Mouse (Mus musculus): ENCODE results near the gene Cnst. TPM values are rescaled to one million over a fixed set of nuclear protein-coding genes. Genes with fewer than 3 reads are reported as not detected.
"Not testable (repeated sequence)": the region's sequence is repeated elsewhere in the genome, so short reads cannot be mapped to it uniquely, and the experiment has no call there.

Gene Cnst
- polyA plus RNA-seq, 3 experiments from 2014 or later, result 10.6 to 16.1 (median 16.0) TPM

GRCm38 (mm10) chr1:179648678-179649077, 102.5 kb downstream of the Cnst start:
- not testable (repeated sequence) for ATAC-seq

- no peak for ATAC-seq
These were observed 103.2 kb downstream of the Cnst start for GRCm38 (mm10) chr1:179649324-179649723.

- no peak for ATAC-seq
These were observed 104.1 kb downstream of the Cnst start for GRCm38 (mm10) chr1:179650284-179650683.

- ATAC-seq, result no peak
These were observed 105.1 kb downstream of the Cnst start for GRCm38 (mm10) chr1:179651224-179651623.

GRCm38 (mm10) chr1:179663065-179663464, 116.9 kb downstream of the Cnst start:
- ATAC-seq, result no peak

GRCm38 (mm10) chr1:179664309-179664930, 118.2 kb downstream of the Cnst start:
- no peak for ATAC-seq

GRCm38 (mm10) chr1:179666971-179667370, 120.8 kb downstream of the Cnst start:
- no peak for ATAC-seq

- no peak for ATAC-seq
These were observed 121.3 kb downstream of the Cnst start for GRCm38 (mm10) chr1:179667450-179667849.

GRCm38 (mm10) chr1:179668013-179668805, 122.0 kb downstream of the Cnst start, which contains the start of gene Sccpdh:
Sccpdh (plus strand) TSS chr1:179668210.
- peak; percentile 67 for ATAC-seq

GRCm38 (mm10) chr1:179668836-179669537, 122.8 kb downstream of the Cnst start:
- ATAC-seq, result no peak

- no peak for ATAC-seq
These were observed 128.2 kb downstream of the Cnst start for GRCm38 (mm10) chr1:179674355-179674754.

- ATAC-seq, result no peak
These were observed 130.9 kb downstream of the Cnst start for GRCm38 (mm10) chr1:179677031-179677430.

Other genes starting within 250 kb of the Cnst start
- 10 to 100 TPM; 17.9 to 46.5 (median 40.8) TPM for gene Smyd3, start 28.3 kb upstream of the Cnst start, polyA plus RNA-seq (2017; shearing (Covaris generic))
- gene Tfb2m, start 103 bp upstream of the Cnst start, polyA plus RNA-seq (2017; shearing (Covaris generic)), result 10 to 100 TPM; 23.8 to 31.8 (median 27.3) TPM
- 10 to 100 TPM in 2 of 3 experiments, 1 to 10 TPM in 1; 3.8 to 19.0 (median 14.8) TPM for gene Sccpdh, start 121.8 kb downstream of the Cnst start, polyA plus RNA-seq (2017; shearing (Covaris generic))
- not detected for gene Kif28, start 198.9 kb downstream of the Cnst start, polyA plus RNA-seq (2017; shearing (Covaris generic))

Data from inflammation-experienced regulatory T-cells, adult 6 months (primary cell).